Mouse (Mus musculus) spleen, postnatal 4 days (tissue): Measurements from ENCODE around the gene Olfr178.

Experiments used
- DNase-seq, 2 experiments: peaks; one replicate each; pipeline ENCODE4 v3.0.0; 2022; ENCODE audit warnings: low spot score in 2 of 2

Gene Olfr178

GRCm38 (mm10) chr16:58891963-58892362 is at the start of gene Olfr178:
Gene Olfr178, minus strand, starts transcription at chr16:58892063.
- DNase-seq: no peak

- no peak for DNase-seq
Measured at GRCm38 (mm10) chr16:58929292-58929691, 37.4 kb upstream of the Olfr178 start, which contains the start of gene Olfr180. Gene Olfr180, minus strand, starts transcription at chr16:58929392.

GRCm38 (mm10) chr16:58928655-58929054 is 36.8 kb upstream of the Olfr178 start, which contains the start of gene Olfr181:
Gene Olfr181, minus strand, starts transcription at chr16:58928755.
- no peak for DNase-seq

GRCm38 (mm10) chr16:58884416-58884815 is 7.4 kb downstream of the Olfr178 start:
- no peak for DNase-seq

GRCm38 (mm10) chr16:58874668-58875067 is 17.2 kb downstream of the Olfr178 start, which contains the start of gene Olfr177:
Gene Olfr177, minus strand, starts transcription at chr16:58874768.
- no peak for DNase-seq

- DNase-seq: no peak
Measured at GRCm38 (mm10) chr16:58861479-58861878, 30.4 kb downstream of the Olfr178 start.

GRCm38 (mm10) chr16:58860032-58860737 is 31.7 kb downstream of the Olfr178 start:
- no peak for DNase-seq
